Mouse (Mus musculus) frontal cortex, adult 2 months (tissue): ENCODE results near the gene Cenpf. TPM values are rescaled to one million over a fixed set of nuclear protein-coding genes. Genes with fewer than 3 reads are reported as not detected.

Experiments used
- DNase-seq, 2 experiments: peaks; one replicate each; pipeline ENCODE4 v3.0.0; 2022; ENCODE audit warnings: low spot score in 1 of 2; ENCODE audit errors: extremely low spot score in 1 of 2
- polyA plus RNA-seq: library from polyadenylated mRNA; depleted of rRNA; stranded (reverse); fragments of >200 nt; gene quantifications from 2 replicates; pipeline ENCODE4 v1.2.3, GENCODE M21; 2012; rRNA removed

Cenpf gene
- polyA plus RNA-seq, 1 experiment: 0.24 TPM

- DNase-seq: no peak
Measured at GRCm38 (mm10) chr1:189639581-189639980, 48.3 kb downstream of the Cenpf start.

GRCm38 (mm10) chr1:189633791-189634190 lies 54.1 kb downstream of the Cenpf start:
- DNase-seq: peak in 1 of 2 experiments; percentile 47

- peak; percentile 72 for DNase-seq
Measured at GRCm38 (mm10) chr1:189631906-189632675, 55.8 kb downstream of the Cenpf start.

- DNase-seq: no peak
Measured at GRCm38 (mm10) chr1:189630026-189630425, 57.9 kb downstream of the Cenpf start.

GRCm38 (mm10) chr1:189627976-189628768 lies 59.7 kb downstream of the Cenpf start:
- DNase-seq: peak in 1 of 2 experiments; percentile 69

GRCm38 (mm10) chr1:189624756-189625155 lies 63.1 kb downstream of the Cenpf start:
- DNase-seq: no peak

GRCm38 (mm10) chr1:189618970-189619740 lies 68.7 kb downstream of the Cenpf start:
- DNase-seq: peak in 1 of 2 experiments; percentile 22

GRCm38 (mm10) chr1:189617381-189617780 lies 70.5 kb downstream of the Cenpf start:
- no peak for DNase-seq

- peak; percentile 7 to 65 for DNase-seq
Measured at GRCm38 (mm10) chr1:189615246-189615645, 72.6 kb downstream of the Cenpf start.

- no peak for DNase-seq
Measured at GRCm38 (mm10) chr1:189613076-189613475, 74.8 kb downstream of the Cenpf start.

GRCm38 (mm10) chr1:189611775-189612174 lies 76.1 kb downstream of the Cenpf start:
- DNase-seq: no peak

- no peak for DNase-seq
Measured at GRCm38 (mm10) chr1:189608640-189609039, 79.2 kb downstream of the Cenpf start.

GRCm38 (mm10) chr1:189608039-189608438 lies 79.8 kb downstream of the Cenpf start:
- no peak for DNase-seq

GRCm38 (mm10) chr1:189605598-189606126 lies 82.2 kb downstream of the Cenpf start:
- no peak for DNase-seq

- DNase-seq: no peak
Measured at GRCm38 (mm10) chr1:189597096-189597495, 90.8 kb downstream of the Cenpf start.

Other genes starting within 250 kb of the Cenpf start
- 6.4 and 6.8 TPM in 2 replicates for gene Ptpn14, start 40.2 kb upstream of the Cenpf start, polyA plus RNA-seq
- gene Smyd2, start 234.3 kb upstream of the Cenpf start, polyA plus RNA-seq: 131 and 155 TPM in 2 replicates